Mouse (Mus musculus) R1 (cell line): ENCODE measurements at regions not wholly inside any gene's neighbourhood (a gene's known extent, or its start where the extent isn't known, plus 50 kb on each side); places are given as distances from the start of the nearest gene placed in this dataset.

Source experiments
- DNase-seq: peaks from one replicate; pipeline ENCODE4 v3.0.0-alpha.2; 2018; ENCODE audit warnings: low read depth, low spot score

GRCm38 (mm10) chr11:64655162-64655561, 218.7 kb upstream of the F930015N05Rik start:
- DNase-seq: no peak

DNA sequence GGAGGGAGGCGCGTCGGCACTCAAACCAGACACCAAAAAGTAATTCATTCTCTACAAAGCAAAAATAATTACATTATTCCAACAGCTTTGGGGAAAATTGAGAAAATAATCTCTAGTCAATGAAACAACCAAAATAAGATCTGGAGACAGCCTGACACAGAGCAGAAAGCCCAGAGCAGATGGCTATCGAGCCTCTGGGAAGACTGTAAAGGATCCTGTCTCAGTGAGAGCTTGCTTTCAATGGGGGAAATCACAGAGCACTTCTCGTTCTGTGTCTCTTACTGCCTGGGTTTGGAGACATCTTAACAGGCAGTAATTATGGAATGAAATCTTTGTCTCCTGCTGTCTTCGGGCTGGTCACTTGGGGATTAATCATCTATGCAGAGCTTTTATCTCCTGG, 226.7 kb upstream of the F930015N05Rik start:
- DNase-seq: no peak

- DNase-seq: no peak
Measured at GRCm38 (mm10) chr11:64667010-64667409, 230.6 kb upstream of the F930015N05Rik start.

DNA sequence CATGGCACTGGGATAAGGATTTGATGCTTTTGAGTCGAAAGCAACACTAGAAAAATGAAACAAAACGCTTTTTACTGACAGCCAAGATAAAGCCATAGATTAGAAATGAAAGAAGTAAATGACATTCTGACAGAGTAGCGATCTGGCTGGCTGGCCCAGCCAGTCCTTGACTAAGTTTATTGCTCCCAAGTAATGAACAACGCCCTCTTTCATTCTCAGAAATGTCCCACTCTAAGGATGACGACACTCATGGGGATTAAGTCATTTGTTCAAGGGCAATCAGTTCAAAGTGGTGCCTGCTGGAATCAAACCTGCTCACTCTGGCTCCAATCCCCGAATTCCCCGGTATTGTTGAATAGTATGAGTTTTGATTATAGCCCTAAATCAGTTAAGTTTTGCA, 231.1 kb upstream of the F930015N05Rik start:
- no peak for DNase-seq

DNA sequence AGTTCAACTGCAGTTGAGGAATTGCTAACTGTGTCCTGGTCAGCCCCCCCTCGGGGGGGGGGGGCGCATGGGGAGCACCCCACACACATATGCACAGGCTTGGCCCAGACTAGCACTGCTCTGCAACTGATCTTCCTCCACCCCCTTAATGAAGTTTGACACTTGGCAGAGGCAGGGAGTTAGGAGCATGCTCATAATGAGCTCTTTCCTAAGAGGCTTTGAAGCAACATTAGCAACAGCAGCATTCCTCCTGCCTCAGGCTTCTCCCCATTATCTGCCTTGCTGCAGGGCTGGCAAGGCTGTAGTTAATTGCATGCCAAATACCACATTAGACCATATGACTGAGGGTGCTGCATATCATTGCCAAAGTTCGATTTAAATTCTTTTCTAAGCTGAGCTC, 235.4 kb upstream of the F930015N05Rik start:
- no peak for DNase-seq

DNA sequence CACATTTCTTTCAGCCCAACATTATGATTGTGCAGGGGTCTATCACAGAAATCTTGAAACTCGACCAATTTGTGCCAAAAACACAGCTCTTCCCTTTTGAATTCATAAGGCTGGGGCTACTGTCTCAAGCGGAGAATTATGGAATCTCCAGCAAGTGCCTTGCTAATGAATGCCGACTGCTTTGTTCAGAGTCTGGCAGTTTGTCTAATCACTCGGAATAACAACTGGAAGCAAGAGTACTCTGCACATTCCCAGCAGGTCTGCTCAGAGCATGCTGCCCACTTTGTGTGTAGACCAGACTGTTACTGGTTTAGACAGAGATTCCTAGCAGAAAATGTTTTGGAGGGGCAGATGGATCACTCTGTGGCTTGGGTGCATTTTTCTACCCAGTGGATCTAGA, 237.1 kb upstream of the F930015N05Rik start:
- DNase-seq: no peak

GRCm38 (mm10) chr11:64703776-64704175, 267.3 kb upstream of the F930015N05Rik start:
- no peak for DNase-seq

DNA sequence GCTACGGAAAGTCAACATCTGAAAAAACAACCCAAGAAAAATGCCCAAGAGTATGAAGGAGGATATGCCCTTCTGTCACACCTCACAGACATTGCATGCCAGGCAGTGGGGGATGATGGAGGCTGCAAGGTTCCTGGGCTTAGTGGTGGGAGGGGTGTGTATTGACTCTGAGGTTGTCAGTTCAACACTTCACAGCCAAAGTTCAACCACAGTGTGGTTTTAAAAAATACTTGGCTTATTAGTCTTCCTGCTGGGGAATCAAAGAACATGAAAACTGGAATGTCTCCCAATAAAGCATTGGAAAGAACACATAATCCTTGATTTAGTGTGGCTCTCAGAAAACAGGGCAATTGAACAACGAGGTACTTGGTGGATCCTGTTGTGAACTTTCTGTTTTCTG, 267.0 kb upstream of the Elac2 start:
- DNase-seq: no peak

DNA sequence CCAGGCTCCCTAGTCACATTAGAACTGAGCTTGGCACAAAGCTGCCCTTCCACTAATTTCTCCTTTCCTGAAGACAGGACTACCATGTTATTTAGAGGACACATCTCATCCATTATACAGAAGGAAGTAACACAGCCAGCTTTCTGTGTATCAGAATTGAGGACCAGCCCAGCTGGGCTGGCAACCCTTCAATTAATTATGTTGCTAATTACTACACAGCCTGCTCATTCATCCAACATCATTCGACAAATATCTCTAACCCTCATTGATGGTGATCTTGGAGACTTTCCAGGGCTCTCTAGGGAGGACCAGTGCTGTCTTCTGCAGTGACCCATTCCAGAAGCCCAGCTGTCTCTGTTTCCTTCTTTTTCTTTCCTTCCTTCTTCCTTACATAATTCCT, 263.7 kb upstream of the Elac2 start:
- no peak for DNase-seq

DNA sequence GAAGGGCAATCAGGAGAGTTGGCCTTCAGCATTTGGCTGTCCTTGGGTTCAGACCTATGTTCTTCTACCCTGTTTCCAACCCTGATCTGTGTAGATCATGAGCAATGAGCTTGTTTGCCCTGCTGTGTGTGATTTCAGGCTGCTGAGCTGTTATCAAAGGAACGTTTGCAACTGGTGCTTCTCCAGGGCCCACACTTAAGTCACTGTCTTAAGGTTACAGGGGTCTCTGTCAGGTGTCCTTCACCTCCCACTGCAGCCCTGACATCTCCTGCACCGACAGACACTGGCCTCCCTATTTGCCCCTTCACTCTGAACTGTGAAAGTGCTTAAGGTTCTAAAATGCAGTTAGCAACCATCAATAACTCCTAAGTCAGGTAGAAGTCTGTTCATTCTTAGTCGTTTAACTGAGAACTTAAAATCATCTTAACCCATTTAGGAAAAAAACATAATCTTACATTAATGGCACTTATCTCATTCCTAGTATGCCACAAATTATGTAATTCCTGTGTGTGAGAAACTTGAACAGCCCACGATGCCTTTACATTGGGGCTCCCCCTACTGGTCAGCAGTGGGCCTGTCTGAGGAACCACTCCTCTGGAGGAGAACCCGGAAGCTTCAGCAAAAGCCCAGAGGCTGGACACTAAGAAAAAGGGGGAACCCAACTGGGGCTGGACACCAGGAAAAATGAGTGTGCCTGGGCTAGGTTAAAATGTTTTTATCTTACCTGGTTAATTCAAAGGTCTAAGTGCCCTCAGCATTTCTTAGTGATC, 260.3 kb upstream of the Elac2 start:
- DNase-seq: peak; percentile 56

DNA sequence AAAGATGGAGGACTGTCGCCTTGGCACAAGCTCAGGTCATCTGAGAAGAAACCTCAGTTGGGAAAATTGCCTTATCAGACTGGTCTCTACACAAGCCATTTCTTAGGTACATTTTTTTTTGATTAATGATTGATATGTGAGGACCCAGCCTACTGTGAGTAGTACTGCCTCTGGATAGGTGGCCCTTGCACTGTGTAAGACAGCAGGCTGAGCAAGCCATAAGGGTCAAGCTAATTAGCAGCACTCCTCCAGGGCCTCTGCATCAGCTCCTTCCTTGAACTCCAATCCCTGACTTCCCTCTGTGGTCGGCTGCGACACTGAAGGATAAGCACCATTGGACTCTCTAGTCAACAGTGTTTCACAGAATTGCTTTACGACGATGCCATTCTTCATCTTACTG, 252.6 kb upstream of the Elac2 start:
- DNase-seq: no peak

- no peak for DNase-seq
Measured at GRCm38 (mm10) chr11:64727841-64728421, 250.9 kb upstream of the Elac2 start.

- DNase-seq: no peak
Measured at GRCm38 (mm10) chr11:64738948-64739347, 239.9 kb upstream of the Elac2 start.

DNA sequence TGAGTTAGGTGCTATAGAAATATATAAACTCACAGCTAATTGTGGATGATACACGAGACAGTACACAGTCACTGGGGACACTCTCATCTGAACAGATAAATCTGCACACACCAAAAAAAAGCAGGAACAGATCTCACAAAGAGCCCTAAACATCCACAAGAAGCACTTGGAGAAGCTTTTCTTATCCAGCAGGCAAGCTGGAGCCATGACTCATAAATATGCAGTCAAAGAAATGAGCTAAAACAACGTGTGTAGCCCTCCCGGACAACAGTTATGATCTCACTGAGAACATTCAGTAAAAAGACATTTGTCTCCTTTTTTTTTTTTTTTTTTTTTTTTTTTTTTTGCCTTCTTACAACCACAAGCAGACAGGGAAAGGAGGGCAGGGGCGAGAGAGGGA, 235.1 kb upstream of the Elac2 start:
- no peak for DNase-seq

GRCm38 (mm10) chr11:64746146-64746545, 232.7 kb upstream of the Elac2 start:
- no peak for DNase-seq

- no peak for DNase-seq
Measured at GRCm38 (mm10) chr11:64749976-64750375, 228.9 kb upstream of the Elac2 start.

GRCm38 (mm10) chr11:64752299-64752698, 226.5 kb upstream of the Elac2 start:
- DNase-seq: peak; percentile 47

GRCm38 (mm10) chr11:64752816-64753215, 226.0 kb upstream of the Elac2 start:
- DNase-seq: no peak

GRCm38 (mm10) chr11:64754076-64754475, 224.8 kb upstream of the Elac2 start:
- no peak for DNase-seq

- DNase-seq: no peak
Measured at GRCm38 (mm10) chr11:64755563-64755962, 223.3 kb upstream of the Elac2 start.

- DNase-seq: no peak
Measured at GRCm38 (mm10) chr11:64760626-64761025, 218.2 kb upstream of the Elac2 start.

DNA sequence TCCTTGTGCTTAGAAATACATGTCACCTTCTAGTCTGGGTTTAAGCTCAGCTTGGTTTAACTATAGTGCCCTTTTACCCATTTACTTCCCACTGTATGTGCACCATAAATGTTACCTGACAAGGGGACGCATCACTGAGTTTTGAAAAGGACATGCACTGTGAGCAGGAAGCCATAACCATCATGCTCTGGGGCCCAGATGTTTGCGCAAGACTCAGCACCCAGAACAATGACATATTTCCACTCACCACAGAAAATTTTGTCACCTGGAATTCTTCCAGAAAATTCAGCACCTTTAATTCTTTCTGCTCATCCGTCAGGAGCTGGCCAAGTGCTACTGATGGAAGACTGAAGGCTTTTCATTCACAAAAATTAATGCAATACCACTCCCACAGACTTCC, 216.1 kb upstream of the Elac2 start:
- DNase-seq: no peak

DNA sequence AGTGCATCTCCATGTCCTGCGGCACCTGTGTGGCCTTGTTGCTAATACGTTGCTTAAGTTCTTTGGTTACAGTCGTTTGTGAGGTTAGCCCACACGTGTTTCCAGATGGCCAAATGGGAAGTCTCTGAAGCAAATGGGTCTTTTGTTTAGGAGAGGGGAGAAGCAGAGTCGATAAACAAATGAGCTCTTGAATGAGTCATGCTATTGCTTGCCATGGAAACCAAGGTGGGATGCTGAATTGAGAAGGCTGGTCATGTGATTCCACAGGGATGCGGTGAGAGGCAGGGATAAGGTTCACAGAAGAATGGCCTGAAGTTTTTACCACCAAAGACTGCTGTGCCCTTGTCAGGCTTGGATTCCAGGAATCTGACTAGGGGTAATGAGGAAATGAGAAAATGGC, 214.8 kb upstream of the Elac2 start:
- no peak for DNase-seq

DNA sequence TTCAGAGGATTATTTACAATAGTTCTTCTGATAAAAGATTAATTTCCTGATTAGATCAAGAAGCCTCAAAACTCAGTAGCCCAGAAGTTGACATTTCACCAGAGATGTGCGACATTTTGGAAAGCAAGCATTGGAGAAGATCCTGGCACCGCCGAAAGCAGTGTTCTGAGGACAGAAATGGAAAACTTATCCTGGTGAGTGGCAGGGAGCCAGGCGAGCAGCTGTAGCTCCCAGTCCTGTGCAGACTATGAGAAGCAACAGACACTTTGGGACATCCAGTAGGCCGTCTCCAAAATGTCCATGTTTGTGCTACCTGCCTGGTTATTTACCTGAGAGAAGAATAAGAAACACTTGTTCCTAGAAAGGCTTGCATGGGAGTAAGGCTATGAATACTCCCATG, 202.1 kb upstream of the Elac2 start:
- DNase-seq: no peak
